Mouse (Mus musculus) heart, embryonic 15.5 days (tissue): Measurements from ENCODE around the gene Clec4n. TPM values are rescaled to one million over a fixed set of nuclear protein-coding genes. Genes with fewer than 3 reads are reported as not detected.
"Not testable (repeated sequence)": the region's sequence is repeated elsewhere in the genome, so short reads cannot be mapped to it uniquely, and the experiment has no call there.

ENCODE experiments used
- ATAC-seq: fragments of 200-750 bp; cut with Nextera tagmentation; replicated peaks from 2 replicates; pipeline ENCODE4 v1.8.0; 2017; ENCODE audit warnings: low read depth, moderate TSS enrichment; ENCODE audit not compliant: insufficient number of reproducible peaks, insufficient read depth, low FRiP score
- H3K27ac ChIP-seq: fragments of 300-500 bp; sonication (generic); 2 replicates; pipeline ENCODE4 v1.5.1; 2015; ENCODE audit warnings: mild to moderate bottlenecking, inconsistent platforms
- H3K27me3 ChIP-seq: fragments of 300-500 bp; sonication (generic); 2 replicates; pipeline ENCODE4 v1.6.1; 2015; ENCODE audit warnings: inconsistent platforms
- H3K36me3 ChIP-seq: fragments of 300-500 bp; sonication (generic); 2 replicates; pipeline ENCODE4 v1.6.1; 2015; ENCODE audit warnings: mild to moderate bottlenecking, inconsistent platforms
- H3K4me1 ChIP-seq: fragments of 300-500 bp; sonication (generic); replicated peaks from 2 replicates; pipeline ENCODE4 v1.6.1; 2015; ENCODE audit warnings: inconsistent platforms
- H3K4me2 ChIP-seq: fragments of 300-500 bp; sonication (generic); 2 replicates; pipeline ENCODE4 v1.6.1; 2015; ENCODE audit warnings: inconsistent platforms, mild to moderate bottlenecking, moderate library complexity
- H3K4me3 ChIP-seq: fragments of 300-500 bp; sonication (generic); 2 replicates; pipeline ENCODE4 v1.5.1; 2015; ENCODE audit warnings: mild to moderate bottlenecking, inconsistent platforms
- H3K9ac ChIP-seq: fragments of 300-500 bp; sonication (generic); 2 replicates; pipeline ENCODE4 v1.6.1; 2015; ENCODE audit warnings: mild to moderate bottlenecking, inconsistent platforms
- H3K9me3 ChIP-seq: fragments of 300-500 bp; sonication (generic); replicated peaks from 2 replicates; pipeline ENCODE4 v1.6.1; 2016; ENCODE audit warnings: inconsistent platforms
- WGBS: fragments of 180-500 bp; shearing (Covaris S2); methylation state at CpG from one replicate; pipeline ENCODE4 v1.1.7; 2015; ENCODE audit warnings: mixed read lengths; 5-methylcytosine and 5-hydroxymethylcytosine counted together
- polyA plus RNA-seq: library from polyadenylated mRNA; unstranded; fragments of >200 nt; fragmentation: Nextera tagmentation; extraction: Ambion mirVana; gene quantifications from 2 replicates; pipeline ENCODE4 v1.2.1, GENCODE M21; 2015

Gene Clec4n
- polyA plus RNA-seq: 2.7 and 5.8 TPM in 2 replicates

DNA sequence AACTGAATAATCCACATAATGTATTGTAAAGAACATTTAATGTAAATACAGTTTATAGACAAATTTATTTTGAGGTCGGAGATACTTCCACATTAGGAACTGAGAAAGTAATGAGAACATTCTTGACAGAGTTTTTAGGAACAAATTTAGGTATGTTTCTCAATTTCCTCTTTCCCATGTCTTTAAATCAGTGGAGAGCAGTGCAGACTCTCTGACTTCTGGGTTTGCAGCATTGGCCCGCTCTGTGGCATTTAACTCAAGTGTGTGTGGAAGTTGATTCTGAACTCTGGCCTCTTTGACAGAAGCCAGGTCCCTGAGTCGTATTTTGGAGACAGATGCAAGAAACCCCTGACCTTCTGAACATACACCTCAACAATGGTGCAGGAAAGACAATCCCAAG lies at the start of gene Clec4n:
Gene Clec4n, plus strand, starts transcription at position 200 of the 400 bp plus-strand sequence.
- H3K9ac ChIP-seq: no peak within 1 kb of the TSS
- H3K4me2 ChIP-seq: no peak within 1 kb of the TSS
- H3K4me1 ChIP-seq: no peaks in the 10 kb centered on the region
- H3K9me3 ChIP-seq: no peaks in the 10 kb centered on the region
- no peak for ATAC-seq
- WGBS: 53% methylated on average over 3 of the region's 3 CpGs
- H3K4me3 ChIP-seq: no peak within 1 kb of the TSS
- no peaks in the 10 kb centered on the region for H3K36me3 ChIP-seq
- no peaks in the 10 kb centered on the region for H3K27me3 ChIP-seq
- H3K27ac ChIP-seq: no peak within 1 kb of the TSS

- not testable (repeated sequence) for H3K4me2 ChIP-seq, H3K27me3 ChIP-seq, H3K9ac ChIP-seq, ATAC-seq, H3K36me3 ChIP-seq, H3K4me3 ChIP-seq, H3K9me3 ChIP-seq, H3K4me1 ChIP-seq, H3K27ac ChIP-seq
- WGBS: 63% methylated on average over 2 of the region's 2 CpGs
These were observed 44.8 kb upstream of the Clec4n start for GRCm38 (mm10) chr6:123184862-123185261.

GRCm38 (mm10) chr6:123207187-123208076 lies 22.2 kb upstream of the Clec4n start:
- Histone ChIP-seq H3K4me2 (no peak overlapping the region), H3K27ac (no peak overlapping the region), H3K9ac (no peak overlapping the region), H3K36me3 (no peaks in the 10 kb centered on the region), H3K4me1 (no peaks in the 10 kb centered on the region), H3K9me3 (peaks cover 9% of the 10 kb centered on the region), H3K4me3 (no peak overlapping the region), H3K27me3 (no peaks in the 10 kb centered on the region)
- no peak for ATAC-seq
- WGBS: 70% methylated on average over 1 of the region's 1 CpGs

DNA sequence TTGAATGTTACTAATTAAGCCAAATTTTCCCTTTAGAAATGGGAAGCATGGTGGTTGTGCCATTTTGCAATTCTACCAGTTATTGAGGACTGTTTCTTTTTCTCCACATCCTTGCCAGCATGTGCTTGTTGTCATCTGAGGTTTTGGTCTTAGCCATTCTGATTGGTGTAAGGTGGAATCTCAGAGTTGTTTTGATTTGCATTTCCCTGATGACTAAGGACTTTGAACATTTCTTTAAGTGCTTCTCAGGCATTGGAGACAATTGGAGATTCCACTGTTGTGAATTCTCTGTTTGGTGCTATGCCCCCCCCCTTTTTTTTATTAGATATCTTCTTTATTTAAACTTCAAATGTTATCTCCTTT lies 21.6 kb upstream of the Clec4n start:
- not testable (repeated sequence) for H3K9me3 ChIP-seq, H3K4me1 ChIP-seq, ATAC-seq, H3K27me3 ChIP-seq, H3K9ac ChIP-seq, H3K4me3 ChIP-seq, H3K4me2 ChIP-seq, H3K27ac ChIP-seq, H3K36me3 ChIP-seq

- Histone ChIP-seq H3K27ac (no peak overlapping the region), H3K4me1 (no peaks in the 10 kb centered on the region), H3K4me2 (no peak overlapping the region), H3K4me3 (no peak overlapping the region), H3K9me3 (peaks cover 9% of the 10 kb centered on the region), H3K9ac (no peak overlapping the region), H3K27me3 (no peaks in the 10 kb centered on the region), H3K36me3 (no peaks in the 10 kb centered on the region)
- WGBS: 62% methylated on average over 1 of the region's 1 CpGs
- no peak for ATAC-seq
These were observed 17.9 kb upstream of the Clec4n start for GRCm38 (mm10) chr6:123211726-123212125.

GRCm38 (mm10) chr6:123227519-123228166 lies 2.0 kb upstream of the Clec4n start:
- Histone ChIP-seq H3K4me3 (no peak overlapping the region), H3K9ac (no peak overlapping the region), H3K36me3 (no peaks in the 10 kb centered on the region), H3K27me3 (no peaks in the 10 kb centered on the region), H3K4me1 (no peaks in the 10 kb centered on the region), H3K4me2 (no peak overlapping the region), H3K27ac (no peak overlapping the region), H3K9me3 (no peaks in the 10 kb centered on the region)
- WGBS: 50% methylated on average over 2 of the region's 2 CpGs
- no peak for ATAC-seq

- H3K4me2 ChIP-seq: no peak overlapping the region
- no peak overlapping the region for H3K9ac ChIP-seq
- no peak overlapping the region for H3K4me3 ChIP-seq
- 61% methylated on average over 2 of the region's 2 CpGs for WGBS
- no peak for ATAC-seq
- no peaks in the 10 kb centered on the region for H3K9me3 ChIP-seq
- H3K36me3 ChIP-seq: no peaks in the 10 kb centered on the region
- H3K4me1 ChIP-seq: no peaks in the 10 kb centered on the region
- no peak overlapping the region for H3K27ac ChIP-seq
- H3K27me3 ChIP-seq: no peaks in the 10 kb centered on the region
These were observed 1.5 kb downstream of the Clec4n start for GRCm38 (mm10) chr6:123231149-123231548.

DNA sequence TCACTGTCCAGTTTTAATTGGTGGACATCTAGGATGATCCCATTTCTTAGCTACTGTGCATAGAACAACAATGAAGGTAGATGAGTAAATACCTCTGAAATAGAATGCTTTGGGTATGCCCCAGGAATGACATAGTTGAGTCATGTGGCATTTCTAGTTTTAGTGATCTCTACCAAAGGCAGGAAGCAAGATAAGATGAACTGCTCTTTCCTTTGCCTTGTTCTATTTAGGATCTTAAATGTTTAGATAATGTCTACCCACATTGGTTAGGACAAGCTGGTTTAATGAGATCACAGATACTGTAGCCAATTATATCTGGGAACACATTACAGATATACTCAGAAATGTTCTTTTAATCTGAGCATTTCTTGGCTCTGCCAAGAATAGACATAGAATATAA lies 7.9 kb downstream of the Clec4n start:
- no peak overlapping the region for H3K9ac ChIP-seq

GRCm38 (mm10) chr6:123244201-123244600 lies 14.6 kb downstream of the Clec4n start:
- 70% methylated on average over 5 of the region's 5 CpGs for WGBS
- no peak for ATAC-seq
- Histone ChIP-seq H3K4me1 (no peaks in the 10 kb centered on the region), H3K4me2 (no peak overlapping the region), H3K27me3 (no peaks in the 10 kb centered on the region), H3K27ac (no peak overlapping the region), H3K9ac (no peak overlapping the region), H3K36me3 (no peaks in the 10 kb centered on the region), H3K4me3 (no peak overlapping the region), H3K9me3 (no peaks in the 10 kb centered on the region)

More for the DNA sequence above, 7.9 kb downstream of the Clec4n start:
- Histone ChIP-seq H3K4me2 (no peak overlapping the region), H3K9me3 (no peaks in the 10 kb centered on the region), H3K27me3 (no peaks in the 10 kb centered on the region), H3K27ac (no peak overlapping the region), H3K36me3 (no peaks in the 10 kb centered on the region), H3K4me1 (no peaks in the 10 kb centered on the region), H3K4me3 (no peak overlapping the region)
- ATAC-seq: no peak

- H3K27ac ChIP-seq, H3K9ac ChIP-seq, ATAC-seq, H3K4me1 ChIP-seq, H3K27me3 ChIP-seq, H3K36me3 ChIP-seq, H3K4me2 ChIP-seq, H3K4me3 ChIP-seq, H3K9me3 ChIP-seq: not testable (repeated sequence)
- WGBS: 67% methylated on average over 2 of the region's 2 CpGs
These were observed 19.2 kb downstream of the Clec4n start for GRCm38 (mm10) chr6:123248862-123249261.

DNA sequence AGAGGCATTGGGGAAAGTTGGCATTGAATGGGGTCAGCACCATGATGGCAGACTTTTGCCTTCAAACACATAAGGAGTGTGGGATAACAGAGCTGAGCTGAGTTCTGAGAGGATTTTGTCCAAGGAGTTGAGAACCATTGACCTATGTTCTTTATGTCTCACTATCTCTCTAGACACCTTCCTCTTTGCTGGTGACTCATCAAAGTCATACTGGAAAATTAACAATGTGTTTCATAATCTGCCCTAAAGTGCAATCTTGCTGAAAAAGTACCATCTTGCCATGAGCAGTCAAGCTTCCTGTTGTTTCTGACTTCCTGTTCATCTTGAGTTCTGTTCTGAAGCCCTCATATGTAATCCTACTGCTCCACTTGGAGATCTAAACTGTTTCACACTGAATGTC lies 23.1 kb downstream of the Clec4n start:
- Histone ChIP-seq H3K36me3 (no peaks in the 10 kb centered on the region), H3K4me2 (no peak overlapping the region), H3K27ac (no peak overlapping the region), H3K9ac (no peak overlapping the region), H3K4me1 (no peaks in the 10 kb centered on the region), H3K27me3 (no peaks in the 10 kb centered on the region), H3K4me3 (no peak overlapping the region), H3K9me3 (no peaks in the 10 kb centered on the region)
- ATAC-seq: no peak

DNA sequence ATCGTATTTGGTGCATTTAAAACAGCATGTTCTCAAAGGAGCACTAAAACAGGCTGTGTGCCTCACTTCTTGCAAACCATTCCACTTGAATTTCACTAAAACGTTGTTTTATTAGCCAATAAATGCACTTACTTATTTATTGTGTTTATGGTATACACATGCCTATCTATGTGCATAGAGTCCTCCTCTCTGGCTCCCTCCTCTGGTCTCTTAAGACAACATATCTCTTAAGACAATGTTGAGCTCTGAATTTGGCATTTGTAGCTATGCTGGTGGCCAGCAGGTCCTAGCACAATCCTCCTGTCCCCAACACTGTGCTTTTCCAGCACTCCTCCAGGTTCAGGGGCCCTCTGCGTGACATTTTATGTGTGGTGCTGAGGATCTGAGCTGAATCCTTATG lies 29.3 kb downstream of the Clec4n start:
- no peak for ATAC-seq
- Histone ChIP-seq H3K9me3 (no peaks in the 10 kb centered on the region), H3K27me3 (no peaks in the 10 kb centered on the region), H3K9ac (no peak overlapping the region), H3K4me1 (no peaks in the 10 kb centered on the region), H3K27ac (no peak overlapping the region), H3K36me3 (no peaks in the 10 kb centered on the region), H3K4me3 (no peak overlapping the region), H3K4me2 (no peak overlapping the region)
- 62% methylated on average over 3 of the region's 3 CpGs for WGBS
